Mouse (Mus musculus) CH12.LX (cell line): ENCODE measurements around the gene Otud3. TPM values are rescaled to one million over a fixed set of nuclear protein-coding genes. Genes with fewer than 3 reads are reported as not detected.

Source experiments
- DNase-seq: peaks from one replicate; pipeline ENCODE4 v3.0.0-alpha.2; 2013; ENCODE audit errors: extremely low read depth
- H3K27ac ChIP-seq: 2 replicates; pipeline ENCODE4 v1.5.1; 2012; ENCODE audit warnings: low read depth, mild to moderate bottlenecking, control low read depth, moderate library complexity; ENCODE audit not compliant: insufficient read depth
- H3K27me3 ChIP-seq: replicated peaks from 2 replicates; pipeline ENCODE3; 2012; ENCODE audit warnings: inconsistent platforms
- H3K36me3 ChIP-seq, 2 experiments: replicated peaks in 1 of 2; 2 replicates each; pipeline versions ENCODE3 to v1.6.1; 2012; ENCODE audit warnings: inconsistent platforms in 1 of 2, low read length in 1 of 2, mild to moderate bottlenecking in 1 of 2, mixed read lengths in 1 of 2, moderate library complexity in 1 of 2; ENCODE audit not compliant: control insufficient read depth in 1 of 2, insufficient read depth in 1 of 2
- H3K4me1 ChIP-seq, 2 experiments: 2 replicates each; pipeline ENCODE4 v1.6.1; 2012; ENCODE audit warnings: inconsistent platforms in 1 of 2, moderate library complexity in 1 of 2; ENCODE audit not compliant: insufficient read depth in 2 of 2, control insufficient read depth in 1 of 2
- H3K4me2 ChIP-seq: 2 replicates; pipeline ENCODE4 v1.6.1; 2012; ENCODE audit warnings: low read depth, mild to moderate bottlenecking, control low read depth; ENCODE audit not compliant: poor library complexity, insufficient read depth, severe bottlenecking
- H3K4me3 ChIP-seq, 3 experiments: fragments of 150-350 bp in 1 of 3; sonication (generic) in 1 of 3; replicated peaks in 1 of 3; 2 replicates each; pipeline versions ENCODE3 to v1.5.1; 2011 to 2012; ENCODE audit warnings: low read depth in 2 of 3, low read length in 2 of 3, mild to moderate bottlenecking in 2 of 3, moderate library complexity in 2 of 3, control low read depth in 1 of 3, improper control_type of control experiment in 1 of 3, inconsistent platforms in 1 of 3, mixed read lengths in 1 of 3; ENCODE audit not compliant: poor library complexity in 1 of 3
- H3K79me2 ChIP-seq: replicated peaks from 2 replicates; pipeline ENCODE4 v1.6.1; 2012; ENCODE audit warnings: mild to moderate bottlenecking, moderate library complexity; ENCODE audit not compliant: control insufficient read depth, poor library complexity, insufficient read depth, severe bottlenecking; ENCODE audit errors: extremely low read depth
- H3K9ac ChIP-seq: 2 replicates; pipeline ENCODE4 v1.6.1; 2012; ENCODE audit warnings: low read depth, mild to moderate bottlenecking, control low read depth, moderate library complexity; ENCODE audit not compliant: insufficient read depth
- H3K9me3 ChIP-seq: replicated peaks from 2 replicates; pipeline ENCODE3; 2012; ENCODE audit warnings: low read length, inconsistent platforms, mixed read lengths
- BHLHE40 ChIP-seq: IDR thresholded peaks from 2 replicates; pipeline ENCODE4 v1.6.1; 2011; ENCODE audit warnings: mild to moderate bottlenecking, low read depth, low read length, improper control_type of control experiment
- CHD2 ChIP-seq: IDR thresholded peaks from 2 replicates; pipeline ENCODE4 v1.6.1; 2011; ENCODE audit warnings: low read length, improper control_type of control experiment
- ELF1 ChIP-seq: IDR thresholded peaks from 2 replicates; pipeline ENCODE4 v1.6.1; 2014; ENCODE audit warnings: low read depth, mild to moderate bottlenecking, inconsistent platforms, low read length, improper control_type of control experiment
- ETS1 ChIP-seq: conservative IDR thresholded peaks from 2 replicates; pipeline ENCODE4 v1.6.1; 2012; ENCODE audit warnings: low read depth, mild to moderate bottlenecking, inconsistent platforms, low read length, improper control_type of control experiment, moderate library complexity
- MAFK ChIP-seq: IDR thresholded peaks from 2 replicates; pipeline ENCODE4 v1.6.1; 2011; ENCODE audit warnings: low read length, improper control_type of control experiment; ENCODE audit not compliant: insufficient replicate concordance
- MAX ChIP-seq: IDR thresholded peaks from 2 replicates; pipeline ENCODE4 v1.6.1; 2011; ENCODE audit warnings: low read length, improper control_type of control experiment
- POLR2AphosphoS2 ChIP-seq: IDR thresholded peaks from 2 replicates; pipeline ENCODE4 v1.6.1; 2011; ENCODE audit warnings: low read depth, low read length, improper control_type of control experiment
- SMC3 ChIP-seq: IDR thresholded peaks from 2 replicates; pipeline ENCODE4 v1.6.1; 2011; ENCODE audit warnings: low read depth, low read length, improper control_type of control experiment
- TBP ChIP-seq: conservative IDR thresholded peaks from 2 replicates; pipeline ENCODE4 v1.6.1; 2011; ENCODE audit warnings: low read depth, low read length, improper control_type of control experiment
- UBTF ChIP-seq: IDR thresholded peaks from 2 replicates; pipeline ENCODE4 v1.6.1; 2012; ENCODE audit warnings: low read depth, mild to moderate bottlenecking, inconsistent platforms, low read length, improper control_type of control experiment, moderate library complexity
- USF1 ChIP-seq: IDR thresholded peaks from 2 replicates; pipeline ENCODE4 v1.6.1; 2014; ENCODE audit warnings: low read depth, mild to moderate bottlenecking, inconsistent platforms, low read length, improper control_type of control experiment
- USF2 ChIP-seq: conservative IDR thresholded peaks from 2 replicates; pipeline ENCODE4 v1.6.1; 2011; ENCODE audit warnings: low read depth, low read length, improper control_type of control experiment
- ZNF384 ChIP-seq: IDR thresholded peaks from 2 replicates; pipeline ENCODE4 v1.6.1; 2012; ENCODE audit warnings: low read depth, low read length, improper control_type of control experiment, inconsistent platforms
- dilution Hi-C: fragments of 300-500 bp; cut with MboI; formaldehyde crosslinking; loops from 2 replicates; pipeline ENCODE4 v1.14.3; 2020; ENCODE audit warnings: low sequenced_read_pairs; ENCODE audit not compliant: extremely low pct_unique_long_range_greater_than_20kb, extremely low pct_ligation_motif_present
- in situ Hi-C: fragments of 300-500 bp; cut with MboI; formaldehyde crosslinking; loops from 3 replicates; pipeline ENCODE4 v1.14.3; 2019; ENCODE audit warnings: low sequenced_read_pairs, low pct_ligation_motif_present, low pct_unique_long_range_greater_than_20kb, mixed read lengths
- polyA plus RNA-seq: library from polyadenylated mRNA; unstranded; fragments of >175 nt; gene quantifications from 2 replicates; pipeline ENCODE4 v1.2.1, GENCODE M21; 2012; ENCODE audit warnings: low read depth; ENCODE audit not compliant: insufficient read length
- total RNA-seq, 2 experiments: library from RNA; depleted of rRNA; stranded (reverse); fragments of 300-350 nt in 1 of 2; fragments of >200 nt in 1 of 2; gene quantifications; 2 replicates each; pipeline ENCODE4 v1.2.3; 2012 to 2014

Otud3 gene
- total and polyA plus RNA-seq, 3 experiments: 3.2 to 5.5 (median 5.4) TPM

GRCm38 (mm10) chr4:138962719-138963118 is 49.0 kb upstream of the Otud3 start (continued):
- no peak for TF ChIP-seq CHD2
- no peak for TF ChIP-seq ZNF384
- no peak for TF ChIP-seq ELF1

GRCm38 (mm10) chr4:138959926-138960325 is 46.2 kb upstream of the Otud3 start:
- Histone ChIP-seq H3K27ac (no peak overlapping the region), H3K9ac (no peak overlapping the region), H3K4me3 (no peak overlapping the region), H3K4me1 (peaks cover 0 to 7% of the 10 kb centered on the region in 2 experiments; a peak in 2 of 4 replicates), H3K36me3 (no peaks in the 10 kb centered on the region), H3K9me3 (no peaks in the 10 kb centered on the region), H3K79me2 (no peaks in the 10 kb centered on the region), H3K4me2 (no peak overlapping the region), H3K27me3 (peaks cover 45% of the 10 kb centered on the region)
- dilution Hi-C loops: no loop called here
- TF ChIP-seq ETS1 (no peak), UBTF (no peak), SMC3 (no peak), USF1 (no peak)
- in situ Hi-C loops: no loop called here
- DNase-seq: no peak

DNA sequence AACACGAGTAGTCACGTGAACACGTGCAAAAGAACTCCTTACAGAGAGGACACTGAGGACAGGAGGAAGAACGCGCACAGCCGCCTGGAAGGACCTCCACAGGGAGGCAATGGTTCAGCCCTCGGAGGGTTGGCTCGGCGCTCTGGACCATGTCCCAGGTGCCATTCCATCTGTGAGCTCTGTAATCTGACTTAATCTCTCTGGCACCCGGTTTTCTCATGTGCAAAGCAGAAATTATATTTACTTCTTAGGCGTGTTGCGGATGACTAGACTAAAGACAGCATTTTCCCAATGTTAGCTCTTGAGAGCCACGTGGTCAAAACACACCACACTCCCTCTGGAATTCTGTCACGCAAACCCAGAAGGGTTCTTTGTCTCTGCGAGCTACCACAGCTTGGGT is 45.4 kb upstream of the Otud3 start:
- no peak overlapping the region for H3K9ac ChIP-seq
- TF ChIP-seq TBP (no peak), MAFK (no peak), BHLHE40 (no peak), MAX (no peak), SMC3 (no peak), UBTF (no peak), USF1 (no peak), USF2 (no peak), ETS1 (no peak), POLR2AphosphoS2 (no peak)
- no peak overlapping the region for H3K4me3 ChIP-seq
- H3K4me2 ChIP-seq: no peak overlapping the region
- no peaks in the 10 kb centered on the region for H3K9me3 ChIP-seq
- peaks cover 45% of the 10 kb centered on the region for H3K27me3 ChIP-seq
- dilution Hi-C loops: no loop called here
- H3K36me3 ChIP-seq: no peaks in the 10 kb centered on the region
- H3K4me1 ChIP-seq: peaks cover 0 to 7% of the 10 kb centered on the region in 2 experiments; a peak in 2 of 4 replicates
- H3K79me2 ChIP-seq: no peaks in the 10 kb centered on the region
- DNase-seq: no peak
- H3K27ac ChIP-seq: no peak overlapping the region
- in situ Hi-C loops: no loop called here
